Mouse (Mus musculus): Measurements from ENCODE around the gene Fgf23. TPM values are rescaled to one million over a fixed set of nuclear protein-coding genes. Genes with fewer than 3 reads are reported as not detected.

The Fgf23 gene
- polyA plus RNA-seq (2015; fragmentation: Nextera tagmentation; extraction: Ambion mirVana): not detected in 2 replicates

- DNase-seq (ENCODE audit: low spot score): peak; percentile 31
- no peaks in the 10 kb centered on the region for H3K27me3 ChIP-seq (ENCODE audit: control insufficient read depth, insufficient read depth, low read length)
- no peaks in the 10 kb centered on the region for H3K4me1 ChIP-seq (replicated peaks; ENCODE audit: control insufficient read depth, insufficient read depth)
- peak; percentile 81 for ATAC-seq (ENCODE audit: low FRiP score, low TSS enrichment)
- peak within 1 kb of the TSS; percentile 34; the same call in 1 of the 2 replicates for H3K4me2 ChIP-seq (replicated peaks; ENCODE audit: low read depth)
- H3K9ac ChIP-seq (ENCODE audit: low read length): no peak within 1 kb of the TSS
- H3K27ac ChIP-seq (replicated peaks): no peak within 1 kb of the TSS; the same call in 1 of the 2 replicates
- H3K36me3 ChIP-seq (ENCODE audit: control insufficient read depth, insufficient read depth, low read length): no peaks in the 10 kb centered on the region
- TF ChIP-seq CTCF (IDR thresholded peaks at IDR 0.05; ENCODE audit: low read depth) (peak; percentile 46), EP300 (optimal IDR thresholded peaks at IDR 0.05) (no peak)
- no peaks in the 10 kb centered on the region for H3K9me3 ChIP-seq (ENCODE audit: control insufficient read depth, low read length)
- H3K4me3 ChIP-seq (ENCODE audit: low read depth, low read length): peak within 1 kb of the TSS; percentile 4; the same call in 1 of the 2 replicates
- WGBS: 7% methylated on average over 5 of the region's 5 CpGs
Measured at GRCm38 (mm10) chr6:127072817-127073216, at the start of gene Fgf23. Gene Fgf23, plus strand, starts transcription at chr6:127072902.

GRCm38 (mm10) chr6:127024836-127025235 is 47.9 kb upstream of the Fgf23 start:
- 63% methylated on average over 7 of the region's 7 CpGs for WGBS
- ATAC-seq (ENCODE audit: low FRiP score, low TSS enrichment) (no peak), DNase-seq (ENCODE audit: low spot score) (no peak)
- Histone ChIP-seq H3K4me2 (replicated peaks; ENCODE audit: low read depth) (no peak overlapping the region), H3K4me1 (replicated peaks; ENCODE audit: control insufficient read depth, insufficient read depth) (no peaks in the 10 kb centered on the region), H3K4me3 (ENCODE audit: low read depth, low read length) (no peak overlapping the region), H3K27ac (replicated peaks) (no peak overlapping the region), H3K9ac (ENCODE audit: low read length) (no peak overlapping the region), H3K27me3 (ENCODE audit: control insufficient read depth, insufficient read depth, low read length) (no peaks in the 10 kb centered on the region), H3K36me3 (ENCODE audit: control insufficient read depth, insufficient read depth, low read length) (no peaks in the 10 kb centered on the region), H3K9me3 (ENCODE audit: control insufficient read depth, low read length) (no peaks in the 10 kb centered on the region)
- TF ChIP-seq CTCF (IDR thresholded peaks at IDR 0.05; ENCODE audit: low read depth): no peak
- no peak for TF ChIP-seq EP300 (optimal IDR thresholded peaks at IDR 0.05)

- Histone ChIP-seq H3K27ac (replicated peaks) (no peak overlapping the region), H3K9me3 (ENCODE audit: control insufficient read depth, low read length) (no peaks in the 10 kb centered on the region), H3K36me3 (ENCODE audit: control insufficient read depth, insufficient read depth, low read length) (no peaks in the 10 kb centered on the region), H3K27me3 (ENCODE audit: control insufficient read depth, insufficient read depth, low read length) (no peaks in the 10 kb centered on the region), H3K4me2 (replicated peaks; ENCODE audit: low read depth) (peak overlapping the region; percentile 55), H3K4me3 (ENCODE audit: low read depth, low read length) (peak overlapping the region; percentile 30; the same call in 1 of the 2 replicates), H3K9ac (ENCODE audit: low read length) (no peak overlapping the region), H3K4me1 (replicated peaks; ENCODE audit: control insufficient read depth, insufficient read depth) (no peaks in the 10 kb centered on the region)
- no peak for TF ChIP-seq EP300 (optimal IDR thresholded peaks at IDR 0.05)
- TF ChIP-seq CTCF (IDR thresholded peaks at IDR 0.05; ENCODE audit: low read depth): peak; percentile 87
- WGBS: 7% methylated on average over 10 of the region's 10 CpGs
- ATAC-seq (ENCODE audit: low FRiP score, low TSS enrichment) (peak; percentile 77), DNase-seq (ENCODE audit: low spot score) (peak; percentile 48)
Measured at GRCm38 (mm10) chr6:127034760-127035159, 37.9 kb upstream of the Fgf23 start.

- Histone ChIP-seq H3K4me2 (replicated peaks; ENCODE audit: low read depth) (no peak overlapping the region), H3K4me1 (replicated peaks; ENCODE audit: control insufficient read depth, insufficient read depth) (no peaks in the 10 kb centered on the region), H3K27me3 (ENCODE audit: control insufficient read depth, insufficient read depth, low read length) (no peaks in the 10 kb centered on the region), H3K9me3 (ENCODE audit: control insufficient read depth, low read length) (no peaks in the 10 kb centered on the region), H3K27ac (replicated peaks) (no peak overlapping the region), H3K36me3 (ENCODE audit: control insufficient read depth, insufficient read depth, low read length) (no peaks in the 10 kb centered on the region), H3K4me3 (ENCODE audit: low read depth, low read length) (no peak overlapping the region), H3K9ac (ENCODE audit: low read length) (no peak overlapping the region)
- WGBS: 26% methylated on average over 6 of the region's 6 CpGs
- peak; percentile 42; the same call in 1 of the 2 replicates for ATAC-seq (ENCODE audit: low FRiP score, low TSS enrichment)
- peak; percentile 24 for DNase-seq (ENCODE audit: low spot score)
- TF ChIP-seq CTCF (IDR thresholded peaks at IDR 0.05; ENCODE audit: low read depth): no peak
- no peak for TF ChIP-seq EP300 (optimal IDR thresholded peaks at IDR 0.05)
Measured at GRCm38 (mm10) chr6:127044909-127045308, 27.8 kb upstream of the Fgf23 start.

GRCm38 (mm10) chr6:127050847-127051246 is 21.9 kb upstream of the Fgf23 start:
- Histone ChIP-seq H3K27me3 (ENCODE audit: control insufficient read depth, insufficient read depth, low read length) (no peaks in the 10 kb centered on the region), H3K4me3 (ENCODE audit: low read depth, low read length) (no peak overlapping the region), H3K4me2 (replicated peaks; ENCODE audit: low read depth) (no peak overlapping the region), H3K36me3 (ENCODE audit: control insufficient read depth, insufficient read depth, low read length) (no peaks in the 10 kb centered on the region), H3K4me1 (replicated peaks; ENCODE audit: control insufficient read depth, insufficient read depth) (no peaks in the 10 kb centered on the region), H3K9ac (ENCODE audit: low read length) (no peak overlapping the region), H3K27ac (replicated peaks) (no peak overlapping the region), H3K9me3 (ENCODE audit: control insufficient read depth, low read length) (no peaks in the 10 kb centered on the region)
- no peak for DNase-seq (ENCODE audit: low spot score)
- TF ChIP-seq EP300 (optimal IDR thresholded peaks at IDR 0.05): no peak
- TF ChIP-seq CTCF (IDR thresholded peaks at IDR 0.05; ENCODE audit: low read depth): no peak
- ATAC-seq (ENCODE audit: low FRiP score, low TSS enrichment): no peak
- 70% methylated on average over 4 of the region's 4 CpGs for WGBS

GRCm38 (mm10) chr6:127056990-127057588 is 15.6 kb upstream of the Fgf23 start:
- Histone ChIP-seq H3K9me3 (ENCODE audit: control insufficient read depth, low read length) (no peaks in the 10 kb centered on the region), H3K4me1 (replicated peaks; ENCODE audit: control insufficient read depth, insufficient read depth) (no peaks in the 10 kb centered on the region), H3K36me3 (ENCODE audit: control insufficient read depth, insufficient read depth, low read length) (no peaks in the 10 kb centered on the region), H3K4me3 (ENCODE audit: low read depth, low read length) (no peak overlapping the region), H3K4me2 (replicated peaks; ENCODE audit: low read depth) (peak overlapping the region; percentile 6; the same call in 1 of the 2 replicates), H3K27ac (replicated peaks) (no peak overlapping the region), H3K9ac (ENCODE audit: low read length) (no peak overlapping the region), H3K27me3 (ENCODE audit: control insufficient read depth, insufficient read depth, low read length) (no peaks in the 10 kb centered on the region)
- TF ChIP-seq EP300 (optimal IDR thresholded peaks at IDR 0.05): no peak
- DNase-seq (ENCODE audit: low spot score): no peak
- ATAC-seq (ENCODE audit: low FRiP score, low TSS enrichment): 0 out of 2 replicates have a peak, but pooled peaks have one; percentile 40
- WGBS: 24% methylated on average over 12 of the region's 12 CpGs

All from stomach, postnatal 0 days (tissue).